In genomic region chr11:119088391-119089234, GRCm38 (mm10) we compare ENCODE assay signal across 8 mouse cellular contexts. TPM values are rescaled to one million over a fixed set of nuclear protein-coding genes. Genes with fewer than 3 reads are reported as not detected.
DNase-seq lines count a peak whose midpoint lies in the region; ATAC-seq and TF ChIP-seq lines count a peak whose summit lies in the region.

No protein-coding gene starts in this region.

- peaks cover 68% of the 10 kb centered on the region for H3K4me1 ChIP-seq in heart, embryonic 10.5 days
- peaks cover 61% of the 10 kb centered on the region for H3K4me1 ChIP-seq in intestine, embryonic 15.5 days (replicated peaks)
- H3K4me1 ChIP-seq in lung, adult 2 months (ENCODE audit: control insufficient read depth, insufficient read depth, low read length): peaks cover 37% of the 10 kb centered on the region

- H3K36me3 ChIP-seq in heart, embryonic 10.5 days: no peaks in the 10 kb centered on the region
- H3K36me3 ChIP-seq in intestine, embryonic 15.5 days: no peaks in the 10 kb centered on the region

- no peak for DNase-seq in heart, embryonic 10.5 days (ENCODE audit: low spot score)
- DNase-seq in heart, adult 11 months: no peak
- peak; percentile 68 for DNase-seq in MN1 (ENCODE audit: low spot score)
- DNase-seq in embryo, embryonic 11 days: peak; percentile 74
- DNase-seq in lung, adult 2 months: peak; percentile 48
- peak; percentile 47 for DNase-seq in thymus, postnatal 14 days
- DNase-seq in frontal cortex, postnatal 25 days (ENCODE audit: low spot score in 2 of 2): no peak

- WGBS in heart, embryonic 10.5 days: 1% methylated on average over 28 of the region's 28 CpGs
- WGBS in intestine, embryonic 15.5 days: 5% methylated on average over 28 of the region's 28 CpGs
- WGBS in lung, adult 2 months: 12% methylated on average over 28 of the region's 28 CpGs

- 0 out of 2 replicates have a peak, but pooled peaks have one; percentile 34 for TF ChIP-seq CTCF in lung, adult 2 months (IDR thresholded peaks at IDR 0.05; ENCODE audit: insufficient read depth, low read length)

- H3K4me2 ChIP-seq in intestine, embryonic 15.5 days (replicated peaks): peak overlapping the region; percentile 99

- H3K9me3 ChIP-seq in heart, embryonic 10.5 days: no peaks in the 10 kb centered on the region
- H3K9me3 ChIP-seq in intestine, embryonic 15.5 days: no peaks in the 10 kb centered on the region

- 0 out of 2 replicates have a peak overlapping the region, but pooled peaks have one; percentile 57 for H3K9ac ChIP-seq in intestine, embryonic 15.5 days

- H3K4me3 ChIP-seq in heart, embryonic 10.5 days: peak overlapping the region; percentile 74
- 0 out of 2 replicates have a peak overlapping the region, but pooled peaks have one; percentile 55 for H3K4me3 ChIP-seq in intestine, embryonic 15.5 days (replicated peaks)
- H3K4me3 ChIP-seq in lung, adult 2 months (replicated peaks; ENCODE audit: extremely low read depth, low read depth, low read length): no peak overlapping the region

- H3K27ac ChIP-seq in heart, embryonic 10.5 days: no peak overlapping the region
- no peak overlapping the region for H3K27ac ChIP-seq in intestine, embryonic 15.5 days

- no peak for ATAC-seq in intestine, embryonic 15.5 days

- TF ChIP-seq POLR2A in lung, adult 2 months (IDR thresholded peaks at IDR 0.05; ENCODE audit: borderline replicate concordance, extremely low read depth, low read depth, low read length): no peak

- H3K27me3 ChIP-seq in heart, embryonic 10.5 days (ENCODE audit: insufficient read depth, poor library complexity, severe bottlenecking): peaks cover 79% of the 10 kb centered on the region
- H3K27me3 ChIP-seq in intestine, embryonic 15.5 days (replicated peaks): peaks cover 31% of the 10 kb centered on the region

RNA-seq across cellular contexts. Expression of gene Cbx4, which starts 2.6 kb away (rescaled TPM):
- polyA plus RNA-seq in heart, embryonic 10.5 days (2016; fragmentation: Nextera tagmentation; extraction: Ambion mirVana): 8.9 and 9.0 TPM in 2 replicates
- polyA plus RNA-seq in intestine, embryonic 15.5 days (2015; fragmentation: Nextera tagmentation; extraction: Ambion mirVana): 10.7 and 11.2 TPM in 2 replicates
- polyA plus RNA-seq in lung, adult 2 months (2012; rRNA removed): 16.2 and 16.8 TPM in 2 replicates

RNA-seq across cellular contexts. Expression of gene Cbx8, which starts 47.8 kb away (rescaled TPM):
- 9.1 and 9.7 TPM in 2 replicates for polyA plus RNA-seq in heart, embryonic 10.5 days (2016; fragmentation: Nextera tagmentation; extraction: Ambion mirVana)
- polyA plus RNA-seq in intestine, embryonic 15.5 days (2015; fragmentation: Nextera tagmentation; extraction: Ambion mirVana): 7.4 and 7.9 TPM in 2 replicates
- polyA plus RNA-seq in lung, adult 2 months (2012; rRNA removed): 3.8 and 3.9 TPM in 2 replicates

Comparison
In these comparisons a context has a peak if more than half of its experiments do, and no peak if none do; other contexts are left out.
1. DNase-seq: peak in MN1 (single experiment), embryo, embryonic 11 days (single experiment), lung, adult 2 months (single experiment) and thymus, postnatal 14 days (single experiment); none in heart, embryonic 10.5 days (single experiment), heart, adult 11 months (single experiment) and frontal cortex, postnatal 25 days (0 of 2).